Mouse (Mus musculus) kidney, postnatal 0 days (tissue): ENCODE data around the gene Itgb3. TPM values are rescaled to one million over a fixed set of nuclear protein-coding genes. Genes with fewer than 3 reads are reported as not detected.

Experiments
- ATAC-seq: fragments of 200-750 bp; cut with Nextera tagmentation; replicated peaks from 2 replicates; pipeline ENCODE4 v1.8.0; 2017; ENCODE audit warnings: low read depth, moderate number of reproducible peaks, moderate TSS enrichment, moderate library complexity; ENCODE audit not compliant: low FRiP score
- DNase-seq: peaks from one replicate; pipeline ENCODE4 v3.0.0-alpha.2; 2016; ENCODE audit warnings: low spot score
- H3K27ac ChIP-seq: fragments of 300-500 bp; sonication (generic); 2 replicates; pipeline ENCODE4 v1.5.1; 2014; ENCODE audit warnings: mild to moderate bottlenecking
- H3K27me3 ChIP-seq: fragments of 300-500 bp; sonication (generic); 2 replicates; pipeline ENCODE4 v1.6.1; 2014; ENCODE audit warnings: low read length, mixed read lengths; ENCODE audit not compliant: insufficient read depth
- H3K36me3 ChIP-seq: fragments of 300-500 bp; sonication (generic); 2 replicates; pipeline ENCODE4 v1.6.1; 2014; ENCODE audit warnings: low read length, mixed read lengths; ENCODE audit not compliant: insufficient read depth
- H3K4me1 ChIP-seq: fragments of 300-500 bp; sonication (generic); replicated peaks from 2 replicates; pipeline ENCODE4 v1.6.1; 2014; ENCODE audit warnings: antibody characterized with exemption, low read length, mixed read lengths; ENCODE audit not compliant: insufficient read depth
- H3K4me2 ChIP-seq: fragments of 300-500 bp; sonication (generic); 2 replicates; pipeline ENCODE4 v1.6.1; 2014; ENCODE audit warnings: mild to moderate bottlenecking, low read length, moderate library complexity, mixed read lengths
- H3K4me3 ChIP-seq: fragments of 300-500 bp; sonication (generic); replicated peaks from 2 replicates; pipeline ENCODE4 v1.5.1; 2014; ENCODE audit warnings: low read depth, low read length
- H3K9ac ChIP-seq: fragments of 300-500 bp; sonication (generic); 2 replicates; pipeline ENCODE4 v1.6.1; 2014; ENCODE audit warnings: low read depth, low read length
- H3K9me3 ChIP-seq: fragments of 300-500 bp; sonication (generic); replicated peaks from 2 replicates; pipeline ENCODE4 v1.6.1; 2016; ENCODE audit warnings: low read length, inconsistent platforms, mixed read lengths
- CTCF ChIP-seq: IDR thresholded peaks from 2 replicates; pipeline ENCODE4 v1.5.1; 2016; ENCODE audit warnings: antibody characterized with exemption, low read depth, mild to moderate bottlenecking, moderate library complexity
- WGBS: fragments of 180-500 bp; shearing (Covaris S2); extraction: QIAGEN DNeasy Blood & Tissue Kit; methylation state at CpG from one replicate; pipeline ENCODE4 v1.1.7; 2014; 5-methylcytosine and 5-hydroxymethylcytosine counted together
- polyA plus RNA-seq: library from polyadenylated mRNA; unstranded; fragments of >200 nt; fragmentation: Nextera tagmentation; extraction: Ambion mirVana; gene quantifications from 2 replicates; pipeline ENCODE4 v1.2.1, GENCODE M21; 2015

Gene Itgb3
- polyA plus RNA-seq, 1 experiment from 2014 or later, result 0.95 TPM

- no peak for ATAC-seq
- H3K4me3 ChIP-seq, result no peak overlapping the region
These were observed 27.2 kb upstream of the Itgb3 start for GRCm38 (mm10) chr11:104580606-104581005.

GRCm38 (mm10) chr11:104581446-104582307 lies 26.1 kb upstream of the Itgb3 start:
- ATAC-seq (no peak), DNase-seq (peak; percentile 43)
- Histone ChIP-seq H3K27me3 (no peaks in the 10 kb centered on the region), H3K4me2 (peak overlapping the region; percentile 34), H3K4me1 (0 out of 2 replicates have a peak, but pooled peaks cover 4% of the 10 kb centered on the region), H3K9me3 (no peaks in the 10 kb centered on the region), H3K27ac (no peak overlapping the region), H3K4me3 (no peak overlapping the region), H3K9ac (no peak overlapping the region), H3K36me3 (no peaks in the 10 kb centered on the region)
- TF ChIP-seq CTCF, result no peak
- 23% methylated on average over 18 of the region's 18 CpGs for WGBS

More at GRCm38 (mm10) chr11:104580606-104581005, 27.2 kb upstream of the Itgb3 start:
- no peak overlapping the region for H3K27ac ChIP-seq
- no peaks in the 10 kb centered on the region for H3K27me3 ChIP-seq
- no peak for DNase-seq
- H3K36me3 ChIP-seq, result no peaks in the 10 kb centered on the region
- H3K9ac ChIP-seq, result no peak overlapping the region
- no peaks in the 10 kb centered on the region for H3K9me3 ChIP-seq
- WGBS, result 90% methylated on average over 5 of the region's 5 CpGs
- no peak for TF ChIP-seq CTCF
- 0 out of 2 replicates have a peak, but pooled peaks cover 4% of the 10 kb centered on the region for H3K4me1 ChIP-seq
- H3K4me2 ChIP-seq, result no peak overlapping the region

- no peak overlapping the region for H3K4me2 ChIP-seq
- WGBS, result 75% methylated on average over 2 of the region's 2 CpGs
These were observed 25.5 kb upstream of the Itgb3 start for GRCm38 (mm10) chr11:104582308-104582606.

GRCm38 (mm10) chr11:104582630-104583364 lies 25.0 kb upstream of the Itgb3 start:
- no peak overlapping the region for H3K27ac ChIP-seq
- H3K4me2 ChIP-seq, result no peak overlapping the region
- no peak overlapping the region for H3K9ac ChIP-seq
- DNase-seq (no peak), ATAC-seq (no peak)
- 64% methylated on average over 13 of the region's 13 CpGs for WGBS
- 0 out of 2 replicates have a peak, but pooled peaks cover 4% of the 10 kb centered on the region for H3K4me1 ChIP-seq
- no peak overlapping the region for H3K4me3 ChIP-seq
- H3K9me3 ChIP-seq, result no peaks in the 10 kb centered on the region
- no peaks in the 10 kb centered on the region for H3K27me3 ChIP-seq
- no peaks in the 10 kb centered on the region for H3K36me3 ChIP-seq
- no peak for TF ChIP-seq CTCF

More at GRCm38 (mm10) chr11:104582308-104582606, 25.5 kb upstream of the Itgb3 start:
- DNase-seq (no peak), ATAC-seq (no peak)
- no peaks in the 10 kb centered on the region for H3K36me3 ChIP-seq
- 0 out of 2 replicates have a peak, but pooled peaks cover 4% of the 10 kb centered on the region for H3K4me1 ChIP-seq
- H3K27ac ChIP-seq, result no peak overlapping the region
- no peak overlapping the region for H3K4me3 ChIP-seq
- TF ChIP-seq CTCF, result no peak
- no peaks in the 10 kb centered on the region for H3K27me3 ChIP-seq
- H3K9ac ChIP-seq, result no peak overlapping the region
- no peaks in the 10 kb centered on the region for H3K9me3 ChIP-seq

GRCm38 (mm10) chr11:104585495-104585894 lies 22.3 kb upstream of the Itgb3 start:
- Histone ChIP-seq H3K9me3 (no peaks in the 10 kb centered on the region), H3K36me3 (no peaks in the 10 kb centered on the region), H3K27me3 (no peaks in the 10 kb centered on the region), H3K4me1 (0 out of 2 replicates have a peak, but pooled peaks cover 4% of the 10 kb centered on the region), H3K4me2 (no peak overlapping the region), H3K27ac (no peak overlapping the region), H3K9ac (no peak overlapping the region), H3K4me3 (no peak overlapping the region)
- ATAC-seq (no peak), DNase-seq (no peak)
- no peak for TF ChIP-seq CTCF
- 71% methylated on average over 5 of the region's 5 CpGs for WGBS

GRCm38 (mm10) chr11:104587904-104588303 lies 19.9 kb upstream of the Itgb3 start:
- Histone ChIP-seq H3K27ac (no peak overlapping the region), H3K4me3 (no peak overlapping the region), H3K27me3 (no peaks in the 10 kb centered on the region), H3K4me2 (no peak overlapping the region), H3K9ac (no peak overlapping the region), H3K36me3 (no peaks in the 10 kb centered on the region), H3K9me3 (no peaks in the 10 kb centered on the region), H3K4me1 (no peaks in the 10 kb centered on the region)
- DNase-seq (no peak), ATAC-seq (no peak)
- WGBS, result 96% methylated on average over 9 of the region's 9 CpGs
- TF ChIP-seq CTCF, result no peak
